Mouse (Mus musculus): ENCODE data around the gene Hoxa13.

Gene Hoxa13

GRCm38 (mm10) chr6:52270494-52271480 lies 10.1 kb upstream of the Hoxa13 start:
- peak; percentile 29 to 72 for DNase-seq (ENCODE audit: low spot score in 2 of 2)

GRCm38 (mm10) chr6:52268756-52269155 lies 8.1 kb upstream of the Hoxa13 start:
- DNase-seq (ENCODE audit: low spot score in 2 of 2) = no peak

- no peak for DNase-seq (ENCODE audit: low spot score in 2 of 2)
These were observed 7.7 kb upstream of the Hoxa13 start for GRCm38 (mm10) chr6:52268341-52268740.

GRCm38 (mm10) chr6:52267691-52268090 lies 7.0 kb upstream of the Hoxa13 start:
- DNase-seq (ENCODE audit: low spot score in 2 of 2) = no peak

- DNase-seq (ENCODE audit: low spot score in 2 of 2) = no peak
These were observed 6.5 kb upstream of the Hoxa13 start for GRCm38 (mm10) chr6:52267221-52267620.

- no peak for DNase-seq (ENCODE audit: low spot score in 2 of 2)
These were observed 5.9 kb upstream of the Hoxa13 start for GRCm38 (mm10) chr6:52266666-52266985.

- no peak for DNase-seq (ENCODE audit: low spot score in 2 of 2)
These were observed 5.4 kb upstream of the Hoxa13 start for GRCm38 (mm10) chr6:52265913-52266665.

GRCm38 (mm10) chr6:52265306-52265912 lies 4.7 kb upstream of the Hoxa13 start:
- no peak for DNase-seq (ENCODE audit: low spot score in 2 of 2)

GRCm38 (mm10) chr6:52264106-52264790 lies 3.6 kb upstream of the Hoxa13 start:
- no peak for DNase-seq (ENCODE audit: low spot score in 2 of 2)

- DNase-seq (ENCODE audit: low spot score in 2 of 2) = no peak
These were observed 2.6 kb upstream of the Hoxa13 start for GRCm38 (mm10) chr6:52263321-52263585.

- DNase-seq (ENCODE audit: low spot score in 2 of 2) = no peak
These were observed 2.0 kb upstream of the Hoxa13 start for GRCm38 (mm10) chr6:52262463-52263320.

- no peak for DNase-seq (ENCODE audit: low spot score in 2 of 2)
These were observed 1.2 kb upstream of the Hoxa13 start for GRCm38 (mm10) chr6:52261751-52262462.

- peak in 1 of 2 experiments; percentile 35 for DNase-seq (ENCODE audit: low spot score in 2 of 2)
These were observed 844 bp downstream of the Hoxa13 start for GRCm38 (mm10) chr6:52259811-52260261.

GRCm38 (mm10) chr6:52259081-52259790 lies 1.4 kb downstream of the Hoxa13 start:
- DNase-seq (ENCODE audit: low spot score in 2 of 2) = peak in 1 of 2 experiments; percentile 23

- peak; percentile 59 to 87 for DNase-seq (ENCODE audit: low spot score in 2 of 2)
These were observed 3.7 kb downstream of the Hoxa13 start for GRCm38 (mm10) chr6:52256956-52257355.

GRCm38 (mm10) chr6:52253511-52254500 lies 6.9 kb downstream of the Hoxa13 start:
- peak in 1 of 2 experiments; percentile 48 for DNase-seq (ENCODE audit: low spot score in 2 of 2)

- DNase-seq (ENCODE audit: low spot score in 2 of 2) = peak; percentile 34 to 61
These were observed 7.8 kb downstream of the Hoxa13 start for GRCm38 (mm10) chr6:52252775-52253376.
